Mouse (Mus musculus): ENCODE results near the gene Olfr1438-ps1. TPM values are rescaled to one million over a fixed set of nuclear protein-coding genes. Genes with fewer than 3 reads are reported as not detected.

Olfr1438-ps1 gene
- polyA plus RNA-seq (2014; fragmentation: Illumina TruSeq; extraction: RNeasy Lipid Tissue Mini Kit (QIAGEN cat#74804); ENCODE audit: low read depth, low replicate concordance): not detected

GRCm38 (mm10) chr19:12335810-12336209 is at the start of gene Olfr1438-ps1:
Gene Olfr1438-ps1, minus strand, starts transcription at chr19:12335910.

GRCm38 (mm10) chr19:12325001-12325400 is 10.7 kb downstream of the Olfr1438-ps1 start, which contains the start of gene Olfr1437:
Gene Olfr1437, minus strand, starts transcription at chr19:12325101.

GRCm38 (mm10) chr19:12299030-12299429 is 36.7 kb downstream of the Olfr1438-ps1 start, which contains the start of gene Olfr1436:
Gene Olfr1436, minus strand, starts transcription at chr19:12299130.

DNA sequence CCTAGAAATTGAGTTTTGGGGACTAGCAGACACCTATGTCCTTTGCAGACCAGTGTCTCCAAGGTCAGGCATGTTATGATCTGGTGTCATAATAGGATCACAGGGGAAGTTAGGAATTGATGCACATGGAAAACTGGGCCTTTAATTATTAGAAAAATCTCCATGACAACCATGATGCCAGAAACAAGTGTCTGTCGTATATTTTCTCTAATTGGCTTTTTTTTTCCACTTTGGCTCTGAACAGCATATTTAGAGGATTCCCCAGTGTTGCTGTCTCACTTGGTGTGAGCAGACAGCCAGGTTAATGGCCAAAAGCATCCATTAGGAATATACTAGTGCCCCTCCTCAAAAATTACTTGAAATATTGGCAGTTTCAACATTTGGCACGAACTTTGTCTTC is 56.2 kb downstream of the Olfr1438-ps1 start, which contains the start of gene Olfr1434:
Gene Olfr1434 (plus strand): TSS at position 301 of the 400 bp plus-strand sequence.

Other genes with a start within 250 kb of the Olfr1438-ps1 start
- gene Olfr1426, start 243.9 kb downstream of the Olfr1438-ps1 start, polyA plus RNA-seq (2014; fragmentation: Illumina TruSeq; extraction: RNeasy Lipid Tissue Mini Kit (QIAGEN cat#74804); ENCODE audit: low read depth, low replicate concordance): not detected
- not detected for gene Olfr1427, start 232.6 kb downstream of the Olfr1438-ps1 start, polyA plus RNA-seq (2014; fragmentation: Illumina TruSeq; extraction: RNeasy Lipid Tissue Mini Kit (QIAGEN cat#74804); ENCODE audit: low read depth, low replicate concordance)
- not detected for gene Olfr1428, start 220.0 kb downstream of the Olfr1438-ps1 start, polyA plus RNA-seq (2014; fragmentation: Illumina TruSeq; extraction: RNeasy Lipid Tissue Mini Kit (QIAGEN cat#74804); ENCODE audit: low read depth, low replicate concordance)
- not detected for gene Olfr76, start 212.7 kb downstream of the Olfr1438-ps1 start, polyA plus RNA-seq (2014; fragmentation: Illumina TruSeq; extraction: RNeasy Lipid Tissue Mini Kit (QIAGEN cat#74804); ENCODE audit: low read depth, low replicate concordance)
- gene Olfr1555-ps1, start 165.8 kb downstream of the Olfr1438-ps1 start, polyA plus RNA-seq (2014; fragmentation: Illumina TruSeq; extraction: RNeasy Lipid Tissue Mini Kit (QIAGEN cat#74804); ENCODE audit: low read depth, low replicate concordance): not detected
- gene Olfr1431, start 135.3 kb downstream of the Olfr1438-ps1 start, polyA plus RNA-seq (2014; fragmentation: Illumina TruSeq; extraction: RNeasy Lipid Tissue Mini Kit (QIAGEN cat#74804); ENCODE audit: low read depth, low replicate concordance): not detected
- gene Olfr1432, start 103.3 kb downstream of the Olfr1438-ps1 start, polyA plus RNA-seq (2014; fragmentation: Illumina TruSeq; extraction: RNeasy Lipid Tissue Mini Kit (QIAGEN cat#74804); ENCODE audit: low read depth, low replicate concordance): not detected
- not detected for gene Olfr262, start 94.3 kb downstream of the Olfr1438-ps1 start, polyA plus RNA-seq (2014; fragmentation: Illumina TruSeq; extraction: RNeasy Lipid Tissue Mini Kit (QIAGEN cat#74804); ENCODE audit: low read depth, low replicate concordance)
- gene Olfr235, start 74.9 kb downstream of the Olfr1438-ps1 start, polyA plus RNA-seq (2014; fragmentation: Illumina TruSeq; extraction: RNeasy Lipid Tissue Mini Kit (QIAGEN cat#74804); ENCODE audit: low read depth, low replicate concordance): not detected
- not detected for gene Olfr1434, start 56.1 kb downstream of the Olfr1438-ps1 start, polyA plus RNA-seq (2014; fragmentation: Illumina TruSeq; extraction: RNeasy Lipid Tissue Mini Kit (QIAGEN cat#74804); ENCODE audit: low read depth, low replicate concordance)
- gene Olfr1436, start 36.8 kb downstream of the Olfr1438-ps1 start, polyA plus RNA-seq (2014; fragmentation: Illumina TruSeq; extraction: RNeasy Lipid Tissue Mini Kit (QIAGEN cat#74804); ENCODE audit: low read depth, low replicate concordance): not detected
- not detected for gene Olfr1437, start 10.8 kb downstream of the Olfr1438-ps1 start, polyA plus RNA-seq (2014; fragmentation: Illumina TruSeq; extraction: RNeasy Lipid Tissue Mini Kit (QIAGEN cat#74804); ENCODE audit: low read depth, low replicate concordance)
- gene Olfr1440, start 51.4 kb upstream of the Olfr1438-ps1 start, polyA plus RNA-seq (2014; fragmentation: Illumina TruSeq; extraction: RNeasy Lipid Tissue Mini Kit (QIAGEN cat#74804); ENCODE audit: low read depth, low replicate concordance): not detected
- gene Olfr1441, start 81.5 kb upstream of the Olfr1438-ps1 start, polyA plus RNA-seq (2014; fragmentation: Illumina TruSeq; extraction: RNeasy Lipid Tissue Mini Kit (QIAGEN cat#74804); ENCODE audit: low read depth, low replicate concordance): not detected
- gene Pfpl, start 92.0 kb upstream of the Olfr1438-ps1 start, polyA plus RNA-seq (2014; fragmentation: Illumina TruSeq; extraction: RNeasy Lipid Tissue Mini Kit (QIAGEN cat#74804); ENCODE audit: low read depth, low replicate concordance): not detected
- 3.8 TPM for gene Mpeg1, start 124.9 kb upstream of the Olfr1438-ps1 start, polyA plus RNA-seq (2014; fragmentation: Illumina TruSeq; extraction: RNeasy Lipid Tissue Mini Kit (QIAGEN cat#74804); ENCODE audit: low read depth, low replicate concordance)
- gene Dtx4, start 165.5 kb upstream of the Olfr1438-ps1 start, polyA plus RNA-seq (2014; fragmentation: Illumina TruSeq; extraction: RNeasy Lipid Tissue Mini Kit (QIAGEN cat#74804); ENCODE audit: low read depth, low replicate concordance): 5.4 TPM
- 5.0 TPM for gene Fam111a, start 209.8 kb upstream of the Olfr1438-ps1 start, polyA plus RNA-seq (2014; fragmentation: Illumina TruSeq; extraction: RNeasy Lipid Tissue Mini Kit (QIAGEN cat#74804); ENCODE audit: low read depth, low replicate concordance)

All from heart, adult 10 weeks (tissue).